Mouse (Mus musculus): ENCODE measurements around the gene Raet1e. TPM values are rescaled to one million over a fixed set of nuclear protein-coding genes. Genes with fewer than 3 reads are reported as not detected.
"Not testable (repeated sequence)": the region's sequence is repeated elsewhere in the genome, so short reads cannot be mapped to it uniquely, and the experiment has no call there.

The Raet1e gene
- total and polyA plus RNA-seq, 2 experiments from 2014 or later = 1.1 TPM; not detected in 1

GRCm38 (mm10) chr10:22167061-22167460, 8.7 kb downstream of the Raet1e start:
- H3K4me1 ChIP-seq (ENCODE audit: control insufficient read depth, insufficient read depth); H3K27me3 ChIP-seq (ENCODE audit: control insufficient read depth, insufficient read depth, low read length); ATAC-seq (ENCODE audit: insufficient read depth, low read depth); DNase-seq (ENCODE audit: low spot score); H3K4me3 ChIP-seq (ENCODE audit: low read depth, low read length); H3K9me3 ChIP-seq (replicated peaks; ENCODE audit: control insufficient read depth, low read length); H3K9ac ChIP-seq (replicated peaks; ENCODE audit: low read depth, low read length); H3K4me2 ChIP-seq (ENCODE audit: low read depth, low read length); H3K27ac ChIP-seq (ENCODE audit: low read depth); H3K36me3 ChIP-seq (replicated peaks; ENCODE audit: control insufficient read depth, insufficient read depth, low read length): not testable (repeated sequence)
- 44% methylated on average over 1 of the region's 1 CpGs for WGBS

GRCm38 (mm10) chr10:22169116-22169515, 10.7 kb downstream of the Raet1e start:
- not testable (repeated sequence) for H3K4me1 ChIP-seq (ENCODE audit: control insufficient read depth, insufficient read depth); H3K27me3 ChIP-seq (ENCODE audit: control insufficient read depth, insufficient read depth, low read length); DNase-seq (ENCODE audit: low spot score); ATAC-seq (ENCODE audit: insufficient read depth, low read depth); H3K36me3 ChIP-seq (replicated peaks; ENCODE audit: control insufficient read depth, insufficient read depth, low read length); H3K9me3 ChIP-seq (replicated peaks; ENCODE audit: control insufficient read depth, low read length); H3K4me2 ChIP-seq (ENCODE audit: low read depth, low read length); H3K4me3 ChIP-seq (ENCODE audit: low read depth, low read length); H3K9ac ChIP-seq (replicated peaks; ENCODE audit: low read depth, low read length); H3K27ac ChIP-seq (ENCODE audit: low read depth)

GRCm38 (mm10) chr10:22172431-22173334, 14.3 kb downstream of the Raet1e start:
- not testable (repeated sequence) for H3K9me3 ChIP-seq (replicated peaks; ENCODE audit: control insufficient read depth, low read length); ATAC-seq (ENCODE audit: insufficient read depth, low read depth); H3K4me1 ChIP-seq (ENCODE audit: control insufficient read depth, insufficient read depth); DNase-seq (ENCODE audit: low spot score); H3K4me3 ChIP-seq (ENCODE audit: low read depth, low read length); H3K36me3 ChIP-seq (replicated peaks; ENCODE audit: control insufficient read depth, insufficient read depth, low read length); H3K9ac ChIP-seq (replicated peaks; ENCODE audit: low read depth, low read length); H3K27me3 ChIP-seq (ENCODE audit: control insufficient read depth, insufficient read depth, low read length); H3K27ac ChIP-seq (ENCODE audit: low read depth)
- 0 out of 2 replicates have a peak overlapping the region, but pooled peaks have one; percentile 18 for H3K4me2 ChIP-seq (ENCODE audit: low read depth, low read length)
- 37% methylated on average over 4 of the region's 5 CpGs for WGBS

- WGBS = 15% methylated on average over 11 of the region's 17 CpGs
- ATAC-seq (ENCODE audit: insufficient read depth, low read depth) = 0 out of 2 replicates have a peak, but pooled peaks have one; percentile 30
These were observed 15.2 kb downstream of the Raet1e start for GRCm38 (mm10) chr10:22173335-22174189.

GRCm38 (mm10) chr10:22174190-22174487, 15.8 kb downstream of the Raet1e start:
- not testable (repeated sequence) for H3K4me2 ChIP-seq (ENCODE audit: low read depth, low read length); H3K27me3 ChIP-seq (ENCODE audit: control insufficient read depth, insufficient read depth, low read length); H3K27ac ChIP-seq (ENCODE audit: low read depth); H3K4me3 ChIP-seq (ENCODE audit: low read depth, low read length); H3K9me3 ChIP-seq (replicated peaks; ENCODE audit: control insufficient read depth, low read length); H3K36me3 ChIP-seq (replicated peaks; ENCODE audit: control insufficient read depth, insufficient read depth, low read length); H3K9ac ChIP-seq (replicated peaks; ENCODE audit: low read depth, low read length); ATAC-seq (ENCODE audit: insufficient read depth, low read depth); DNase-seq (ENCODE audit: low spot score); H3K4me1 ChIP-seq (ENCODE audit: control insufficient read depth, insufficient read depth)
- 72% methylated on average over 1 of the region's 2 CpGs for WGBS

More at GRCm38 (mm10) chr10:22173335-22174189, 15.2 kb downstream of the Raet1e start:
- H3K27me3 ChIP-seq (ENCODE audit: control insufficient read depth, insufficient read depth, low read length); DNase-seq (ENCODE audit: low spot score); H3K9me3 ChIP-seq (replicated peaks; ENCODE audit: control insufficient read depth, low read length); H3K36me3 ChIP-seq (replicated peaks; ENCODE audit: control insufficient read depth, insufficient read depth, low read length); H3K9ac ChIP-seq (replicated peaks; ENCODE audit: low read depth, low read length); H3K27ac ChIP-seq (ENCODE audit: low read depth); H3K4me1 ChIP-seq (ENCODE audit: control insufficient read depth, insufficient read depth); H3K4me3 ChIP-seq (ENCODE audit: low read depth, low read length): not testable (repeated sequence)
- H3K4me2 ChIP-seq (ENCODE audit: low read depth, low read length) = 0 out of 2 replicates have a peak overlapping the region, but pooled peaks have one; percentile 18

- H3K9me3 ChIP-seq (replicated peaks; ENCODE audit: control insufficient read depth, low read length); DNase-seq (ENCODE audit: low spot score); H3K36me3 ChIP-seq (replicated peaks; ENCODE audit: control insufficient read depth, insufficient read depth, low read length); H3K4me2 ChIP-seq (ENCODE audit: low read depth, low read length); ATAC-seq (ENCODE audit: insufficient read depth, low read depth); H3K4me3 ChIP-seq (ENCODE audit: low read depth, low read length); H3K9ac ChIP-seq (replicated peaks; ENCODE audit: low read depth, low read length); H3K4me1 ChIP-seq (ENCODE audit: control insufficient read depth, insufficient read depth); H3K27me3 ChIP-seq (ENCODE audit: control insufficient read depth, insufficient read depth, low read length); H3K27ac ChIP-seq (ENCODE audit: low read depth): not testable (repeated sequence)
- 77% methylated on average over 2 of the region's 2 CpGs for WGBS
These were observed 18.1 kb downstream of the Raet1e start for GRCm38 (mm10) chr10:22176515-22176914.

- not testable (repeated sequence) for H3K4me1 ChIP-seq (ENCODE audit: control insufficient read depth, insufficient read depth); H3K27ac ChIP-seq (ENCODE audit: low read depth); H3K9ac ChIP-seq (replicated peaks; ENCODE audit: low read depth, low read length); H3K4me2 ChIP-seq (ENCODE audit: low read depth, low read length); DNase-seq (ENCODE audit: low spot score); H3K36me3 ChIP-seq (replicated peaks; ENCODE audit: control insufficient read depth, insufficient read depth, low read length); H3K4me3 ChIP-seq (ENCODE audit: low read depth, low read length); H3K27me3 ChIP-seq (ENCODE audit: control insufficient read depth, insufficient read depth, low read length); H3K9me3 ChIP-seq (replicated peaks; ENCODE audit: control insufficient read depth, low read length)
- WGBS = 6% methylated on average over 6 of the region's 10 CpGs
- 0 out of 2 replicates have a peak, but pooled peaks have one; percentile 27 for ATAC-seq (ENCODE audit: insufficient read depth, low read depth)
These were observed 32.7 kb downstream of the Raet1e start for GRCm38 (mm10) chr10:22191035-22191434.

- not testable (repeated sequence) for H3K27ac ChIP-seq (ENCODE audit: low read depth); ATAC-seq (ENCODE audit: insufficient read depth, low read depth); H3K4me1 ChIP-seq (ENCODE audit: control insufficient read depth, insufficient read depth); H3K9ac ChIP-seq (replicated peaks; ENCODE audit: low read depth, low read length); DNase-seq (ENCODE audit: low spot score); H3K9me3 ChIP-seq (replicated peaks; ENCODE audit: control insufficient read depth, low read length); H3K4me3 ChIP-seq (ENCODE audit: low read depth, low read length); H3K36me3 ChIP-seq (replicated peaks; ENCODE audit: control insufficient read depth, insufficient read depth, low read length); H3K27me3 ChIP-seq (ENCODE audit: control insufficient read depth, insufficient read depth, low read length); H3K4me2 ChIP-seq (ENCODE audit: low read depth, low read length)
- no CpG with 5 or more reads among the region's 3 CpGs for WGBS
These were observed 43.0 kb downstream of the Raet1e start for GRCm38 (mm10) chr10:22201352-22201751.
